Mouse (Mus musculus) intestine, postnatal 0 days (tissue): Measurements from ENCODE around the gene Gm20696. TPM values are rescaled to one million over a fixed set of nuclear protein-coding genes. Genes with fewer than 3 reads are reported as not detected.

Experiments
- ATAC-seq: fragments of 200-750 bp; cut with Nextera tagmentation; 2 replicates; pipeline ENCODE4 v1.8.0; 2017; ENCODE audit warnings: mild to moderate bottlenecking, moderate TSS enrichment, moderate library complexity
- H3K27ac ChIP-seq: fragments of 300-500 bp; sonication (generic); 2 replicates; pipeline ENCODE4 v1.5.1; 2014; ENCODE audit warnings: mild to moderate bottlenecking, low read depth, low read length, moderate library complexity
- H3K27me3 ChIP-seq: fragments of 300-500 bp; sonication (generic); replicated peaks from 2 replicates; pipeline ENCODE4 v1.6.1; 2014; ENCODE audit warnings: low read length, mixed read lengths; ENCODE audit not compliant: control insufficient read depth, insufficient read depth
- H3K36me3 ChIP-seq: fragments of 300-500 bp; sonication (generic); 2 replicates; pipeline ENCODE4 v1.6.1; 2014; ENCODE audit warnings: mild to moderate bottlenecking, moderate library complexity; ENCODE audit not compliant: control insufficient read depth, insufficient read depth
- H3K4me1 ChIP-seq: fragments of 300-500 bp; sonication (generic); replicated peaks from 2 replicates; pipeline ENCODE4 v1.6.1; 2014; ENCODE audit warnings: antibody characterized with exemption, low read length, mixed read lengths; ENCODE audit not compliant: control insufficient read depth, insufficient read depth
- H3K4me2 ChIP-seq: fragments of 300-500 bp; sonication (generic); replicated peaks from 2 replicates; pipeline ENCODE4 v1.6.1; 2014; ENCODE audit warnings: low read depth, mild to moderate bottlenecking, moderate library complexity
- H3K4me3 ChIP-seq: fragments of 300-500 bp; sonication (generic); 2 replicates; pipeline ENCODE4 v1.5.1; 2014; ENCODE audit warnings: low read depth, low read length
- H3K9ac ChIP-seq: fragments of 300-500 bp; sonication (generic); 2 replicates; pipeline ENCODE4 v1.6.1; 2014; ENCODE audit warnings: mild to moderate bottlenecking, low read depth, low read length
- H3K9me3 ChIP-seq: fragments of 300-500 bp; sonication (generic); 2 replicates; pipeline ENCODE4 v1.6.1; 2016; ENCODE audit warnings: mixed run types; ENCODE audit not compliant: control insufficient read depth
- CTCF ChIP-seq: sonication (generic); IDR thresholded peaks from 2 replicates; pipeline ENCODE4 v1.5.1; 2016; ENCODE audit warnings: low read depth, mild to moderate bottlenecking, control low read depth, antibody characterized with exemption, moderate library complexity
- WGBS: fragments of 180-500 bp; shearing (Covaris S2); extraction: QIAGEN DNeasy Blood & Tissue Kit; methylation state at CpG from one replicate; pipeline ENCODE4 v1.1.7; 2014; 5-methylcytosine and 5-hydroxymethylcytosine counted together
- polyA plus RNA-seq: library from polyadenylated mRNA; unstranded; fragments of >200 nt; fragmentation: Nextera tagmentation; extraction: Ambion mirVana; gene quantifications from 2 replicates; pipeline ENCODE4 v1.2.1, GENCODE M21; 2015

The Gm20696 gene
- polyA plus RNA-seq, 1 experiment from 2014 or later, result 1.4 TPM

GRCm38 (mm10) chr6:99343815-99344214, 322.8 kb downstream of the Gm20696 start:
- H3K4me3 ChIP-seq, result no peak overlapping the region
- H3K9ac ChIP-seq, result no peak overlapping the region
- WGBS, result 70% methylated on average over 3 of the region's 3 CpGs
- no peak overlapping the region for H3K27ac ChIP-seq
- no peaks in the 10 kb centered on the region for H3K27me3 ChIP-seq
- no peaks in the 10 kb centered on the region for H3K36me3 ChIP-seq
- no peak overlapping the region for H3K4me2 ChIP-seq
- ATAC-seq, result no peak
- no peak for TF ChIP-seq CTCF
- H3K9me3 ChIP-seq, result no peaks in the 10 kb centered on the region
- H3K4me1 ChIP-seq, result no peaks in the 10 kb centered on the region; the same call in 1 of the 2 replicates

GRCm38 (mm10) chr6:99342416-99342815, 324.2 kb downstream of the Gm20696 start:
- TF ChIP-seq CTCF, result no peak
- H3K36me3 ChIP-seq, result no peaks in the 10 kb centered on the region
- H3K4me3 ChIP-seq, result no peak overlapping the region
- no peak for ATAC-seq
- no peak overlapping the region for H3K27ac ChIP-seq
- H3K27me3 ChIP-seq, result no peaks in the 10 kb centered on the region
- H3K9me3 ChIP-seq, result no peaks in the 10 kb centered on the region
- peaks cover 4% of the 10 kb centered on the region; the same call in 1 of the 2 replicates for H3K4me1 ChIP-seq
- WGBS, result 98% methylated on average over 3 of the region's 3 CpGs
- H3K4me2 ChIP-seq, result no peak overlapping the region
- no peak overlapping the region for H3K9ac ChIP-seq

- WGBS, result 87% methylated on average over 4 of the region's 4 CpGs
- ATAC-seq, result no peak
- peaks cover 7% of the 10 kb centered on the region; the same call in 1 of the 2 replicates for H3K4me1 ChIP-seq
- H3K9ac ChIP-seq, result no peak overlapping the region
- no peaks in the 10 kb centered on the region for H3K36me3 ChIP-seq
- no peak overlapping the region for H3K4me3 ChIP-seq
- no peaks in the 10 kb centered on the region for H3K9me3 ChIP-seq
- H3K27me3 ChIP-seq, result no peaks in the 10 kb centered on the region
- TF ChIP-seq CTCF, result no peak
- H3K27ac ChIP-seq, result no peak overlapping the region
- H3K4me2 ChIP-seq, result no peak overlapping the region
Measured at GRCm38 (mm10) chr6:99340902-99341301, 325.7 kb downstream of the Gm20696 start.

- no peak for ATAC-seq
- no peak overlapping the region for H3K4me2 ChIP-seq
Measured at GRCm38 (mm10) chr6:99339986-99340721, 326.4 kb downstream of the Gm20696 start.

GRCm38 (mm10) chr6:99339343-99339620, 327.3 kb downstream of the Gm20696 start:
- Histone ChIP-seq H3K27me3 (no peaks in the 10 kb centered on the region), H3K4me1 (peaks cover 9% of the 10 kb centered on the region; the same call in 1 of the 2 replicates)
- 45% methylated on average over 5 of the region's 5 CpGs for WGBS

More at GRCm38 (mm10) chr6:99339986-99340721, 326.4 kb downstream of the Gm20696 start:
- 82% methylated on average over 10 of the region's 10 CpGs for WGBS
- no peaks in the 10 kb centered on the region for H3K9me3 ChIP-seq
- no peaks in the 10 kb centered on the region for H3K36me3 ChIP-seq
- no peak overlapping the region for H3K4me3 ChIP-seq
- no peak overlapping the region for H3K27ac ChIP-seq
- H3K4me1 ChIP-seq, result peaks cover 9% of the 10 kb centered on the region; the same call in 1 of the 2 replicates
- H3K27me3 ChIP-seq, result no peaks in the 10 kb centered on the region
- no peak overlapping the region for H3K9ac ChIP-seq
- no peak for TF ChIP-seq CTCF

GRCm38 (mm10) chr6:99338593-99339342, 327.8 kb downstream of the Gm20696 start:
- TF ChIP-seq CTCF, result no peak
- H3K27me3 ChIP-seq, result no peaks in the 10 kb centered on the region

More at GRCm38 (mm10) chr6:99339343-99339620, 327.3 kb downstream of the Gm20696 start:
- TF ChIP-seq CTCF, result no peak
- ATAC-seq, result no peak
- Histone ChIP-seq H3K9ac (no peak overlapping the region), H3K9me3 (no peaks in the 10 kb centered on the region), H3K27ac (no peak overlapping the region), H3K36me3 (no peaks in the 10 kb centered on the region), H3K4me3 (no peak overlapping the region), H3K4me2 (no peak overlapping the region)

More at GRCm38 (mm10) chr6:99338593-99339342, 327.8 kb downstream of the Gm20696 start:
- H3K27ac ChIP-seq, result no peak overlapping the region
- WGBS, result 60% methylated on average over 9 of the region's 9 CpGs
- no peaks in the 10 kb centered on the region for H3K36me3 ChIP-seq
- no peaks in the 10 kb centered on the region for H3K9me3 ChIP-seq
- no peak for ATAC-seq
- no peak overlapping the region for H3K4me2 ChIP-seq
- H3K4me3 ChIP-seq, result no peak overlapping the region
- H3K9ac ChIP-seq, result no peak overlapping the region
- peaks cover 9% of the 10 kb centered on the region; the same call in 1 of the 2 replicates for H3K4me1 ChIP-seq
